Mouse (Mus musculus) megakaryocyte, embryonic 14.5 days (primary cell): ENCODE data around the gene Rora.

Source experiments
- FLI1 ChIP-seq: IDR thresholded peaks from 2 replicates; pipeline ENCODE4 v1.6.1; 2012; ENCODE audit warnings: low read length, inconsistent platforms, mixed read lengths
- GATA1 ChIP-seq: IDR thresholded peaks from 3 replicates; pipeline ENCODE4 v1.6.1; 2012; ENCODE audit warnings: mixed read lengths, low read length, inconsistent platforms, borderline replicate concordance

GRCm38 (mm10) chr9:69258506-69258905, 604.9 kb downstream of the Rora start:
- TF ChIP-seq GATA1 (no peak), FLI1 (no peak)
